Mouse (Mus musculus) central nervous system, embryonic 18 days (tissue): ENCODE results near the gene Sgk2. TPM values are rescaled to one million over a fixed set of nuclear protein-coding genes. Genes with fewer than 3 reads are reported as not detected.

Source experiments
- polyA plus RNA-seq: library from polyadenylated mRNA; depleted of rRNA; stranded (reverse); fragments of >200 nt; gene quantifications from 2 replicates; pipeline ENCODE4 v1.2.3, GENCODE M21; 2012; rRNA removed

Sgk2 gene
- polyA plus RNA-seq = 0.09 and 0.13 TPM in 2 replicates

DNA sequence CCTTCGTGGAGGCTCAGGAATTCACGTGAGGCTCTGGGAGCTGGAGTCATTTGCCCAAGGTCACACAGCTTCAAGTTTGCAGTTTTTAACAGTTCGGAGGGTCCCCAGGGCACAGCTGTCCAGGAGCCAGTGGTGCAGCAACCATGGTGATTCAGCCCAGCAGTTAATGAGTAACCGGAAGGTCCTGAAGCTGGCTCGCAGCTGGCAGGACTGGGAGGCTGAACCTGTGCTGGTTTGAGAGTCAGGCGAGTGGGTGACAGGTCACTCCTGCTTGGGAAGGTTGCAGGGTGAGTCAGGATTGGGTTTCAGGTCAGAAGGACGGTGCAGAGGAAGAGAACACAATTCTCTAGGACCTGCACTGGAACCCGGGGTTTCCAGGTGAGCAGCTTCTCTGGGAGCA is at the start of gene Sgk2:
Gene Sgk2, plus strand, starts transcription at position 113 of the 400 bp plus-strand sequence.

DNA sequence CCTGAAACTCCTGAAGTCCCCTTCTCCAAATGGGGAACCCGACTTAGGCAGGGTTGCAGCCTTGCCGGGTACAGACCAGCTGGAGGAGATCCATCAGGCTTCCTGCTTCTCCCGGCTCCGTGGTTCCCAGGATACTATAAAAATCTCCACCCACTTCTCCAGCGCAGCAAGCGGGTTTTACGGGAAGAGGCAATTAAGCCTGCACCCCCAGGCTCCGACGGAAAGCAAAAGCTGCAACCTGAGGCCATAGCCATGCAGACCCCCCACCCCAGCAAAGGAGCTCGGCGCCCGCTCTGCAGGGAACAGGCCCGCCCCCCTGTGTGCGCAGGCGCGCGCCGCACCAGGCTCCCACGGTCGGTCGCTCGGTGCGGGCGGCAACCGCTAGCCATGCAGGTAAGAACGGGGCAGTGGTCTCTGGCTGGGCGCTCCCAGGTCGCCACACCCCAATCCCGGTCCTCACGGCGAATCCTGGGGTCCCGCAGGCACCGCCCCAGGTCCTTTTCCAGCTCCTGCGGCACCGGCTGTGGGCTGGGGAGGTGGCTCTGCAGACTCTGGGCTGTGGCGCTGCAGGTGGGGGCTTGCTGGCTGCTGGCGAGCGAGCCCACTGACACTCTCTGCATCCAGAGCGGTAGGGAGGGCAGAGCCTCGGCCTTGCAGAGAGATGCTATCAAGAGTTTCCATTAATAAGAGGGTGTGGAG is 43.8 kb upstream of the Sgk2 start, which contains the start of gene L3mbtl1:
Gene L3mbtl1, plus strand, starts transcription at position 325 of the 699 bp plus-strand sequence.

DNA sequence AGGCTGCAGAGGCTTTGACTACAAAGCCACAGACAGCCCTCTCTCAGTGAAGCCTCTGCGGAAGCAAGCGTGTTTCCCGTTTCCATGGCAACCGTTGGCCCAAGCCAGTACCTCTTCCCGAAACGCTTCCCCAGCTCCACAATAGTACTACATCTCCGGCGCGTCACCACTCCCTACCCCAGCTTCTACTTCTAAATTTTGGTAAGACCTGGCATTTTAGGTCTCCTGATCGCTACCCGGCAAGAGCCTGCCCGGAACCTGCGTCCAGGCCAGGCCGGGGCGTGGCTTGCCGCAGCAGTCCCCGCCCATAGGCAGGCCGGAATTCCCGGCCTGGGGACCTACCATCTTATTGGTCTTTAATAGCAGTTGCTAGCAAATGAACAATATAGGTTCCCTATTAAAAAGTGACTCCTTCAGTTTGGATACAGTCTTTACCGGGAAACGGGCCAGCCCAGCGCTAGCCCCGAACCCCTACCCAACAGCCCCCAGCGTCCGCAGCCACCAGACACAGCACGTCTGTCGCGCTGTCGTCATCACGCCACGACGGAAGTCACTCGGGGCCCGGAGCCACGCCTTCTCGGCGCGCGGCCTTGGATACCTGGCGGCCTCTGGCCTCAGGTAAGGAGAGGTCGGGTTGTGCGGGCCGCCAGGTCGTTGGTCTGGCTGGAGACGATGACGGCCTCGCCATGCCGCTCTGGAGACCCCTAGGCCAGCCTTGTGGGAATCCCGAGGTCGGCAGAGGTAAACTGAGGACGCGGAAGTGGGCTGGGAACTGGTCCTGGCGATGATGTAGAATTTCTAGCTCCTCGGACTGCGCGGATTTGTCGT is 30.0 kb downstream of the Sgk2 start, which contains the start of gene Ift52:
Gene Ift52, plus strand, starts transcription at position 439 of the 828 bp plus-strand sequence.

DNA sequence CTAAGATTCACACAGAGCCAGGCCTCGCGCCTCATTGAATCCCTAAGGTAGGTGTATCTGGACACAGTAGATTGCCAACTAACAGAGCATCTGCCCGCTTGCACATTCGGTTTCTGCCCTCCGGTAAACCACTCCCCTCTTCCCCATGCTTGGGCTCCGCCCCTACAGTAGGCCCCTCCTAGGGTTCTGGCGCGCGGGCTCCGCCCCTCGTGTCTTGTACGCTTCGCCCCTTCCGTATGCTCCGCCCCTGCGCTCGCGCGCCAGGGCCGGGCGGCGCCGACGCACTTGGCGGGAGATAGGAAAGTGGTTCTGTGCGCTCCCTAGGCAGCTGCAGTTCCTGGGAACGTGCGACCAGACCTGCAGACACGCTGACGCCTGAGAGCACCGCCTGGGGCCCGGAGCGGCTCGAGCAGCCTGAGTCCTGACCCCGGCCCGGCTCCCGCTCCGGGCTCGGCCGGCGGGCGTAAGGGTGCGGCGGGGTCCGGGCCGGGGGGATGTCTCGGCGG is 67.3 kb downstream of the Sgk2 start, which contains the start of gene Mybl2:
Gene Mybl2, plus strand, starts transcription at position 353 of the 506 bp plus-strand sequence.

Other genes with a start within 250 kb of the Sgk2 start
- gene Srsf6, start 55.8 kb upstream of the Sgk2 start, polyA plus RNA-seq = 295 and 318 TPM in 2 replicates
- 14.0 and 14.3 TPM in 2 replicates for gene L3mbtl1, start 43.9 kb upstream of the Sgk2 start, polyA plus RNA-seq
- gene Ift52, start 30.0 kb downstream of the Sgk2 start, polyA plus RNA-seq = 29.7 and 30.9 TPM in 2 replicates
- 4.2 and 4.7 TPM in 2 replicates for gene Mybl2, start 67.4 kb downstream of the Sgk2 start, polyA plus RNA-seq
- 0.07 TPM in 1 of 2 replicates, not detected in the other for gene Gtsf1l, start 100.5 kb downstream of the Sgk2 start, polyA plus RNA-seq
- gene Tox2, start 215.8 kb downstream of the Sgk2 start, polyA plus RNA-seq = 33.3 and 47.2 TPM in 2 replicates